Mouse (Mus musculus): ENCODE measurements around the gene Rbm20. TPM values are rescaled to one million over a fixed set of nuclear protein-coding genes. Genes with fewer than 3 reads are reported as not detected.
A peak's percentile ranks its signal among the peaks of the same experiment; 100 is the strongest.
"Not testable (repeated sequence)": the region's sequence is repeated elsewhere in the genome, so short reads cannot be mapped to it uniquely, and the experiment has no call there.

Rbm20 gene
- polyA plus RNA-seq, 1 experiment from 2014 or later, result 0.62 TPM

- Histone ChIP-seq H3K4me3 (ENCODE audit: low read depth, low read length) (no peak overlapping the region), H3K4me1 (replicated peaks; ENCODE audit: control insufficient read depth, insufficient read depth, low read length) (peaks cover 13% of the 10 kb centered on the region), H3K27ac (ENCODE audit: low read depth) (no peak overlapping the region), H3K27me3 (replicated peaks; ENCODE audit: control insufficient read depth, insufficient read depth, low read length) (no peaks in the 10 kb centered on the region), H3K36me3 (ENCODE audit: control insufficient read depth, insufficient read depth, low read length) (no peaks in the 10 kb centered on the region), H3K9ac (ENCODE audit: low read length) (no peak overlapping the region), H3K9me3 (ENCODE audit: control insufficient read depth, low read length) (no peaks in the 10 kb centered on the region), H3K4me2 (ENCODE audit: low read length) (no peak overlapping the region)
- 70% methylated on average over 11 of the region's 11 CpGs for WGBS
- DNase-seq (ENCODE audit: low spot score), result no peak
- peak; percentile 40; the same call in 1 of the 2 replicates for ATAC-seq (replicated peaks; ENCODE audit: low FRiP score, low TSS enrichment, low read depth)
Observed at GRCm38 (mm10) chr19:53801789-53802683, 124.9 kb downstream of the Rbm20 start.

- Histone ChIP-seq H3K36me3 (ENCODE audit: control insufficient read depth, insufficient read depth, low read length) (no peaks in the 10 kb centered on the region), H3K4me2 (ENCODE audit: low read length) (no peak overlapping the region), H3K9me3 (ENCODE audit: control insufficient read depth, low read length) (no peaks in the 10 kb centered on the region), H3K4me3 (ENCODE audit: low read depth, low read length) (no peak overlapping the region), H3K27ac (ENCODE audit: low read depth) (no peak overlapping the region), H3K4me1 (replicated peaks; ENCODE audit: control insufficient read depth, insufficient read depth, low read length) (peaks cover 16% of the 10 kb centered on the region), H3K9ac (ENCODE audit: low read length) (no peak overlapping the region), H3K27me3 (replicated peaks; ENCODE audit: control insufficient read depth, insufficient read depth, low read length) (no peaks in the 10 kb centered on the region)
- 52% methylated on average over 2 of the region's 2 CpGs for WGBS
- DNase-seq (ENCODE audit: low spot score) (no peak), ATAC-seq (replicated peaks; ENCODE audit: low FRiP score, low TSS enrichment, low read depth) (no peak)
Observed at GRCm38 (mm10) chr19:53803954-53804353, 126.8 kb downstream of the Rbm20 start.

GRCm38 (mm10) chr19:53805063-53805462 lies 128.0 kb downstream of the Rbm20 start:
- Histone ChIP-seq H3K4me2 (ENCODE audit: low read length) (no peak overlapping the region), H3K4me1 (replicated peaks; ENCODE audit: control insufficient read depth, insufficient read depth, low read length) (peaks cover 16% of the 10 kb centered on the region), H3K9me3 (ENCODE audit: control insufficient read depth, low read length) (no peaks in the 10 kb centered on the region), H3K27me3 (replicated peaks; ENCODE audit: control insufficient read depth, insufficient read depth, low read length) (no peaks in the 10 kb centered on the region), H3K9ac (ENCODE audit: low read length) (no peak overlapping the region), H3K27ac (ENCODE audit: low read depth) (no peak overlapping the region), H3K4me3 (ENCODE audit: low read depth, low read length) (no peak overlapping the region), H3K36me3 (ENCODE audit: control insufficient read depth, insufficient read depth, low read length) (no peaks in the 10 kb centered on the region)
- DNase-seq (ENCODE audit: low spot score), result no peak
- no peak for ATAC-seq (replicated peaks; ENCODE audit: low FRiP score, low TSS enrichment, low read depth)
- 73% methylated on average over 3 of the region's 3 CpGs for WGBS

- H3K9ac ChIP-seq (ENCODE audit: low read length), result no peak overlapping the region
- H3K4me1 ChIP-seq (replicated peaks; ENCODE audit: control insufficient read depth, insufficient read depth, low read length), result peaks cover 11% of the 10 kb centered on the region
- no peaks in the 10 kb centered on the region for H3K9me3 ChIP-seq (ENCODE audit: control insufficient read depth, low read length)
- no peak overlapping the region for H3K4me2 ChIP-seq (ENCODE audit: low read length)
- ATAC-seq (replicated peaks; ENCODE audit: low FRiP score, low TSS enrichment, low read depth) (no peak), DNase-seq (ENCODE audit: low spot score) (no peak)
- no peaks in the 10 kb centered on the region for H3K27me3 ChIP-seq (replicated peaks; ENCODE audit: control insufficient read depth, insufficient read depth, low read length)
- no peaks in the 10 kb centered on the region for H3K36me3 ChIP-seq (ENCODE audit: control insufficient read depth, insufficient read depth, low read length)
- no peak overlapping the region for H3K27ac ChIP-seq (ENCODE audit: low read depth)
- no peak overlapping the region for H3K4me3 ChIP-seq (ENCODE audit: low read depth, low read length)
- 69% methylated on average over 7 of the region's 7 CpGs for WGBS
Observed at GRCm38 (mm10) chr19:53806126-53806525, 129.0 kb downstream of the Rbm20 start.

- not testable (repeated sequence) for H3K4me2 ChIP-seq (ENCODE audit: low read length); H3K4me3 ChIP-seq (ENCODE audit: low read depth, low read length); DNase-seq (ENCODE audit: low spot score); H3K9me3 ChIP-seq (ENCODE audit: control insufficient read depth, low read length); H3K27me3 ChIP-seq (replicated peaks; ENCODE audit: control insufficient read depth, insufficient read depth, low read length); H3K27ac ChIP-seq (ENCODE audit: low read depth); ATAC-seq (replicated peaks; ENCODE audit: low FRiP score, low TSS enrichment, low read depth); H3K9ac ChIP-seq (ENCODE audit: low read length); H3K36me3 ChIP-seq (ENCODE audit: control insufficient read depth, insufficient read depth, low read length); H3K4me1 ChIP-seq (replicated peaks; ENCODE audit: control insufficient read depth, insufficient read depth, low read length)
- WGBS, result 86% methylated on average over 6 of the region's 6 CpGs
Observed at GRCm38 (mm10) chr19:53806526-53807275, 129.6 kb downstream of the Rbm20 start.

GRCm38 (mm10) chr19:53807276-53807801 lies 130.2 kb downstream of the Rbm20 start:
- H3K4me3 ChIP-seq (ENCODE audit: low read depth, low read length), result no peak overlapping the region
- H3K27ac ChIP-seq (ENCODE audit: low read depth), result no peak overlapping the region
- no peak for ATAC-seq (replicated peaks; ENCODE audit: low FRiP score, low TSS enrichment, low read depth)
- peaks cover 8% of the 10 kb centered on the region; the same call in 1 of the 2 replicates for H3K4me1 ChIP-seq (replicated peaks; ENCODE audit: control insufficient read depth, insufficient read depth, low read length)
- no peak for DNase-seq (ENCODE audit: low spot score)
- H3K9ac ChIP-seq (ENCODE audit: low read length), result no peak overlapping the region
- H3K9me3 ChIP-seq (ENCODE audit: control insufficient read depth, low read length), result no peaks in the 10 kb centered on the region
- no peak overlapping the region for H3K4me2 ChIP-seq (ENCODE audit: low read length)
- H3K27me3 ChIP-seq (replicated peaks; ENCODE audit: control insufficient read depth, insufficient read depth, low read length), result no peaks in the 10 kb centered on the region
- 71% methylated on average over 5 of the region's 5 CpGs for WGBS
- H3K36me3 ChIP-seq (ENCODE audit: control insufficient read depth, insufficient read depth, low read length), result no peaks in the 10 kb centered on the region

- WGBS, result 40% methylated on average over 15 of the region's 15 CpGs
- no peak overlapping the region for H3K27ac ChIP-seq (ENCODE audit: low read depth)
- DNase-seq (ENCODE audit: low spot score), result no peak
- no peaks in the 10 kb centered on the region for H3K9me3 ChIP-seq (ENCODE audit: control insufficient read depth, low read length)
- H3K4me1 ChIP-seq (replicated peaks; ENCODE audit: control insufficient read depth, insufficient read depth, low read length), result peaks cover 8% of the 10 kb centered on the region; the same call in 1 of the 2 replicates
- no peaks in the 10 kb centered on the region for H3K36me3 ChIP-seq (ENCODE audit: control insufficient read depth, insufficient read depth, low read length)
- ATAC-seq (replicated peaks; ENCODE audit: low FRiP score, low TSS enrichment, low read depth), result no peak
- no peak overlapping the region for H3K9ac ChIP-seq (ENCODE audit: low read length)
- no peaks in the 10 kb centered on the region for H3K27me3 ChIP-seq (replicated peaks; ENCODE audit: control insufficient read depth, insufficient read depth, low read length)
- peak overlapping the region; percentile 9; the same call in 1 of the 2 replicates for H3K4me2 ChIP-seq (ENCODE audit: low read length)
- no peak overlapping the region for H3K4me3 ChIP-seq (ENCODE audit: low read depth, low read length)
Observed at GRCm38 (mm10) chr19:53808041-53808777, 131.1 kb downstream of the Rbm20 start.

- Histone ChIP-seq H3K27ac (ENCODE audit: low read depth) (no peak overlapping the region), H3K4me2 (ENCODE audit: low read length) (no peak overlapping the region), H3K36me3 (ENCODE audit: control insufficient read depth, insufficient read depth, low read length) (no peaks in the 10 kb centered on the region), H3K4me1 (replicated peaks; ENCODE audit: control insufficient read depth, insufficient read depth, low read length) (peaks cover 8% of the 10 kb centered on the region; the same call in 1 of the 2 replicates), H3K9me3 (ENCODE audit: control insufficient read depth, low read length) (no peaks in the 10 kb centered on the region), H3K27me3 (replicated peaks; ENCODE audit: control insufficient read depth, insufficient read depth, low read length) (no peaks in the 10 kb centered on the region), H3K4me3 (ENCODE audit: low read depth, low read length) (no peak overlapping the region), H3K9ac (ENCODE audit: low read length) (no peak overlapping the region)
- WGBS, result 54% methylated on average over 7 of the region's 7 CpGs
- DNase-seq (ENCODE audit: low spot score), result no peak
- ATAC-seq (replicated peaks; ENCODE audit: low FRiP score, low TSS enrichment, low read depth), result no peak
Observed at GRCm38 (mm10) chr19:53809185-53809861, 132.2 kb downstream of the Rbm20 start.
